Comparison of ENCODE assay signal across 8 mouse cellular contexts in the genomic region with DNA sequence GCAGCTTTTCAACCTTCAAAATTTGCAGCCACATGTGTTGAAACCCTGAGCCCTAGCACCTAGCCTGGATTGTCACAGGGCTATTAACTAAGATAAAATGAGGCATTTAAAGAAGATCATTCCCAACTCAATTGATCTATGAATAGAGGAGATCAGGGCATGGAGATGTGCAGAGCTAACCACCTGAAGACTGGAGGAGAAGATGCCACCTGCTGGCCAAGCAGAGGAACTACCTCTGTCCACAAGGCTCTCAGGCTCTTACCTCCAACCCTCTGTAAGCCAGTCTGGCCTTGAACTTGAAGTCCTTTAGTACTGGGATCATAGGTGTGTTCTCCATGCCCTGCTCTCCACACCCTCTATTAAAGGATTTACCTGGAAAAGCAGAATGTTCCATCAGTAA. TPM values are rescaled to one million over a fixed set of nuclear protein-coding genes. Genes with fewer than 3 reads are reported as not detected.
DNase-seq lines count a peak whose midpoint lies in the region.

No protein-coding gene starts in this region.

- DNase-seq in heart, adult 11 months = peak; percentile 94
- no peak for DNase-seq in heart, postnatal 25 days (ENCODE audit: low spot score)
- DNase-seq in B cell, adult 2 months = peak; percentile 76 to 78
- peak; percentile 60 for DNase-seq in adipocyte (ENCODE audit: low spot score)
- peak; percentile 18 for DNase-seq in embryo, embryonic 11 days
- DNase-seq in kidney, postnatal 14 days = peak; percentile 42
- DNase-seq in lung, postnatal 25 days (ENCODE audit: low spot score) = peak; percentile 63
- DNase-seq in testis, postnatal 10 days (ENCODE audit: low spot score) = peak; percentile 69

- intact Hi-C loops in heart, postnatal 25 days (cut with DNase I) = loop anchor here (2.0 kb wide), 2 partner anchors 86 to 164 kb away; partner anchors contain the start of gene 2010109I03Rik

RNA-seq across cellular contexts. Expression of gene Ly6c1, which starts 11.9 kb away (rescaled TPM):
- 100 to 1,000 TPM; 221 to 300 TPM for total RNA-seq in heart, postnatal 25 days (2021)

RNA-seq across cellular contexts. Expression of gene Ly6c2, which starts 51.3 kb away (rescaled TPM):
- 1 to 10 TPM; 8.8 to 9.7 TPM for total RNA-seq in heart, postnatal 25 days (2021)
